Mouse (Mus musculus): ENCODE data around the gene Mgea5.
"Not testable (repeated sequence)": the region's sequence is repeated elsewhere in the genome, so short reads cannot be mapped to it uniquely, and the experiment has no call there.

Gene Mgea5

GRCm38 (mm10) chr19:45783181-45783932 is at the start of gene Mgea5:
Mgea5 (minus strand) TSS chr19:45783837.
- DNase-seq, result peak; percentile 93 to 98

- DNase-seq, result no peak
Observed at GRCm38 (mm10) chr19:45830679-45831078, 47.0 kb upstream of the Mgea5 start.

- no peak for DNase-seq
Observed at GRCm38 (mm10) chr19:45827736-45828135, 44.1 kb upstream of the Mgea5 start.

- no peak for DNase-seq
Observed at GRCm38 (mm10) chr19:45827125-45827524, 43.5 kb upstream of the Mgea5 start.

- no peak for DNase-seq
Observed at GRCm38 (mm10) chr19:45826146-45826545, 42.5 kb upstream of the Mgea5 start.

- DNase-seq, result no peak
Observed at GRCm38 (mm10) chr19:45821832-45822231, 38.2 kb upstream of the Mgea5 start.

GRCm38 (mm10) chr19:45817816-45818490 is 34.3 kb upstream of the Mgea5 start:
- no peak for DNase-seq

- DNase-seq, result no peak
Observed at GRCm38 (mm10) chr19:45816727-45817126, 33.1 kb upstream of the Mgea5 start.

- peak in 1 of 2 experiments; percentile 23 for DNase-seq
Observed at GRCm38 (mm10) chr19:45815831-45816405, 32.3 kb upstream of the Mgea5 start, which contains the start of gene Kcnip2. Kcnip2 (minus strand) TSS chr19:45816061.

- no peak for DNase-seq
Observed at GRCm38 (mm10) chr19:45815170-45815569, 31.5 kb upstream of the Mgea5 start.

GRCm38 (mm10) chr19:45813801-45814200 is 30.2 kb upstream of the Mgea5 start:
- DNase-seq, result no peak

GRCm38 (mm10) chr19:45813263-45813662 is 29.6 kb upstream of the Mgea5 start:
- DNase-seq, result peak; percentile 54 to 85

GRCm38 (mm10) chr19:45812673-45813252 is 29.1 kb upstream of the Mgea5 start:
- DNase-seq, result no peak

- peak; percentile 43 to 63 for DNase-seq
Observed at GRCm38 (mm10) chr19:45812115-45812514, 28.5 kb upstream of the Mgea5 start.

- DNase-seq, result no peak
Observed at GRCm38 (mm10) chr19:45811028-45811674, 27.5 kb upstream of the Mgea5 start.

- no peak for DNase-seq
Observed at GRCm38 (mm10) chr19:45807732-45808131, 24.1 kb upstream of the Mgea5 start.

- DNase-seq, result not testable (repeated sequence)
Observed at GRCm38 (mm10) chr19:45805817-45806216, 22.2 kb upstream of the Mgea5 start.

GRCm38 (mm10) chr19:45804593-45805368 is 21.1 kb upstream of the Mgea5 start:
- DNase-seq, result no peak

- DNase-seq, result no peak
Observed at GRCm38 (mm10) chr19:45803408-45803807, 19.8 kb upstream of the Mgea5 start.

- DNase-seq, result no peak
Observed at GRCm38 (mm10) chr19:45802702-45803101, 19.1 kb upstream of the Mgea5 start.

GRCm38 (mm10) chr19:45796879-45797278 is 13.2 kb upstream of the Mgea5 start:
- DNase-seq, result no peak

GRCm38 (mm10) chr19:45796061-45796556 is 12.5 kb upstream of the Mgea5 start:
- no peak for DNase-seq
